Mouse (Mus musculus) layer of hippocampus, postnatal 36 days (tissue): ENCODE results near the gene Prss48. TPM values are rescaled to one million over a fixed set of nuclear protein-coding genes. Genes with fewer than 3 reads are reported as not detected.

Source experiments
- DNase-seq, 2 experiments: peaks; one replicate each; pipeline ENCODE4 v3.0.0; 2022
- total RNA-seq, 2 experiments: library from RNA; stranded (reverse); gene quantifications; 2 replicates each; pipeline ENCODE4 v1.2.3; 2021

Gene Prss48
- not detected for total RNA-seq

DNA sequence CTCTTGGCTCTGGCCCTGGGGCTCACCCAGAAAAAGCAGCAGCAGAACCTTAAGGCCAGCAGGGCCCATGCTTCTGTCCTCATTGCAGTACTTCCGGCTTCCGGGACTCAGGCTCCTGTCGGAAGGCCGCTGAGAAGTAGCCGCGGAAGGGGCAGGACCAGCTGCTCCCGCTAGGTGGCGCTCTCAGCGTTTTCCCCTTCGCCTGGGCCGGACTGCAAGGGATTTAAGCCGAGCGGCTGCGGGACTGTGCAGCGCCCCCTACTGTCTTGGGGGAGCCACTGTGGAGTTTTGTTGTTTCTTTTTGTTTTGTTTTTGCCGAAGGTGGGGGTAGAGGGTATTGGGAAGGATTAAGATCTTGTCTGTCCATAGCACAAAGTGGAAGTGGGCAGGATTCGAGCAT, at the start of gene Prss48:
Gene Prss48, minus strand, starts transcription at position 69 of the 400 bp plus-strand sequence.
- DNase-seq: no peak

GRCm38 (mm10) chr3:86049041-86049440, 46.8 kb upstream of the Prss48 start:
- no peak for DNase-seq

DNA sequence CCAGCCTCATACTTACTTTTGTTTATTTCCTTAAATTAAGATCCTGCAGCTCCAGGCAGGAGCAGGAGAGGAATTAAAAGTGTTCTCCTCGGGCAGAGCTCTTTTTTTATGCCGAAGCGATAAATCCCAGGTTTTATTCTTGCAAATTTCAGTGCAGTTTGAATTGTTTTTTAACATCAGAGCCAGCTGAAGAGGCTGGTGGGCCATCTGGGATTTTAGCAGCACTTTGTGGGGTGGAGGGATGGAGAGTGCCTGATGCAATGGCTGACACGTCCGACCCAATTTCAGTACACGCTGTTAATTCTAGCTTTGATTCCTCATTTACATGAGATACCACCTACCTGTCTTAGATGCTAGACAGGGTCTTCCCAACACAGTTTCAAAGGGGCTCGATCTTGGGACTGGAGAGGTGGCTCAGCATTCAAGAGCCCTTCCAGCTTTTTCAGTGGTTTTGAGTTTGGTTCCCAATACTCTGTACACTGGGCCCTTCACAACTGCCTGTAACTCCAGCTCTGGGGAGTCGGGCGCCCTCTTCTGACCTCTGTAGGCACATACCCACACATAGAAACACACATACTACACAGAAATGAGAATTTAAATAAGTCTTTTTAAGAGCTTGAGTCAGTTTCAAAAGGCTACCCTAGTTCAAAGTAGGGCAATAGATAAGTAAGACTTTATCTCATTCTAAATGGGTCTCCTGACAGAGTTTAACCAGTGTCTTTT, 45.6 kb upstream of the Prss48 start:
- peak; percentile 48 to 54 for DNase-seq

DNA sequence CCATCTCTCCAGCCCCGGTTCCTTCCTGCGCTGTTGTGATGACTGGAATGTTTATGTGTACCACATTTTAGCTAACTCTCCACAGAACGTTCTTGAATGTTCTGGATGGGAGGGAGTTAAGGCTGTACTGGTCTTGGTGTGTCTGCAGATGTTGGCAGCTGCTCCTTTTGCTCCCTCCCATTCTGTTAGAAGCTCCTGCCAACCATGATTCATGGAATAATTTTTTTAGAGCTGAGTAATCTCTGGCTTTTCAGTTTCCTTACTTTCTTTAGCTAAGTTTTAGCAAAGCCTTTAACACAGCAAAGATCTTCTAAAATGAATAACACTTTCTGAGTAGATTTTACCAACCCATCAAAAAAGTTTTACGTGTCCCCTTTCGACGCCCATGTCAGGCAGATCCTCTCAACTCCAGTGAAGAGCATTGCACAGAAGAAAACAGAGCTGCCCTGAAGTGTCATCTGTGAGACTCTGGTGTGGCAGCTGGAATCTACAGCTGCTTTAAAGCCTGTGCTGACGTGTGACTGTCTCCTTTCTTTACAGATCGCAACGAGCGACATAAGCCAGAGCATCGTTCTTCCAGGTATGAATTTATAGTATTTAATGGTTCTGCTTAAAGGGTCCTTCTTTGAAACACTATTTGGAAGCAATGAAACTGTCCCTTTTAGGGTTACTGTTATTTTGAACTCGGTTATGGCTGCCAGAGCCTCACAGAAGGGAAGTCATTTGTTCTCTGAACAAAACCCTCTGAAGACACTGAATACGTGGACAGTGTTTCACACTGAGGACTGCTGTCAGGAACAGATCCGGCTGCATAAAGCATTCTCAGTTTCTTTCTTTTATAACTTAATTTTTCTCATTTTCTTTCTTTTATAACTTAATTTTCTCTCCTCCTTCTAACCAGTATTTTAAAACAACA, 38.3 kb upstream of the Prss48 start:
- no peak for DNase-seq

DNA sequence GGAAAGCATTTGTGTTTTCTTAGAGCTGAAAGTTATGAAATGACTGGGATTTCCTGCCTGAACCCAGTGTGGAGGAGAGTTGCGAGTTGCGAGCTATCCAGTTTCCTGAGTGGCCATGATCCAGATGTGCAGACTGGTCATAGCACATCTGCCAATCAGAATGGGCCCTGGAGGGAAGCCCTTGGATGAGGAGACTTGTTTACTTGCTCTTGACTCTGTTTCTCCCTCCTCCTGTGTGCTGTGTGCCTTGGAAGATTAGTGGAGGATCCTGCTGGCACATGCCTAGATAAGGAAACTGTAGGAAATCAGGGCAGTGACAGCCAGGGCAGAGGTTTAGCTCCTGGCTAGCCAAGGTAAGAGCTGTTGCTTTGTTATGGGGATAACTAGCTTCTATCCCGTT, 36.4 kb upstream of the Prss48 start:
- no peak for DNase-seq

- no peak for DNase-seq
These were observed 35.7 kb upstream of the Prss48 start for GRCm38 (mm10) chr3:86037926-86038484.

DNA sequence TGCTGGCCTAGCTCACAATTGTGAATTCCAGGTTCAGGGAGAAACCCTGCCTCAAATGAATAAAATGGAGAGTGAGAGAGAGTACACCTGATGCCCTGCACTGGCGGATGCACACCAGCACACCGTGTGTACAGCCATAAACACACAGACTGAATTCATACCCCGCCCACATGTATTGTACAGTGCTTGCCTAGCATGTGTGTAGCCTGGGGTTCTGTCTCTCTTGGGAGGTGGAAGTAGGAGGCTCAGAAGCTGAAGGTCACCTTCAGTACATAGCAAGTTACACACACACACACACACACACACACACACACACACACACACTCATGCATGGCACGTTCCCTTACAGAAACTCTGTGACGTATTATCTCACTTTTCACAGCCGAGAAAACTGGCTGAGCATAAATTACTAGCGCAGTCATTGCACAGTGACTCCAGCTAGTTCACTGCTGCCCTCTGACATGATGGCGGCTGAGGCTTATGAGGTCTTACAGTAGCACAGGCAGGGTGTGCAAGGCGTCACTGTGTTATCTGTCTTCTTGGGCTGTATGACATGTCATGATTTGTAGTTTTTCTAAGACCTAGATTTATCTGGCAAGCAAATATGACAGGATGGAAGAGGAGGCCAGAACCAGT, 31.3 kb upstream of the Prss48 start:
- DNase-seq: no peak

DNA sequence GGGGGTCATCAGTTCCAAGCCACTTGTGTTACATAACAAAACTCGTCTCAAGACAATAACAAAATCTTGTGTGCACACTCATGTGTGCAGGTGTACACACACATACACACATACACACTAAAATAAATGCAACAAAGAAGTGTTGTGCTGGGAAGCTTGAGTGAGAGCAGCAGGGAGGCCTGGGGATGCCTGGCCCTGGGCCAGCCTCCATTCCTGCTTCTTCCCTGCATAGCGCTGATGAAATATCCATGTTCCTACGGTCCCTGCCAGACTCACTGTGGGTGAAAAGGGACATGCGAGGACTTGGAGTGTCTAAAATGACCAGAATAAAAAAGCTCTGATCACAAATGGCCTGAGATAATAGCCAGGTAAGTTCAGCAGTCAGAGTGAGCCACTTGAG, 28.3 kb upstream of the Prss48 start:
- DNase-seq: no peak

GRCm38 (mm10) chr3:86028658-86029375, 26.5 kb upstream of the Prss48 start:
- DNase-seq: no peak

DNA sequence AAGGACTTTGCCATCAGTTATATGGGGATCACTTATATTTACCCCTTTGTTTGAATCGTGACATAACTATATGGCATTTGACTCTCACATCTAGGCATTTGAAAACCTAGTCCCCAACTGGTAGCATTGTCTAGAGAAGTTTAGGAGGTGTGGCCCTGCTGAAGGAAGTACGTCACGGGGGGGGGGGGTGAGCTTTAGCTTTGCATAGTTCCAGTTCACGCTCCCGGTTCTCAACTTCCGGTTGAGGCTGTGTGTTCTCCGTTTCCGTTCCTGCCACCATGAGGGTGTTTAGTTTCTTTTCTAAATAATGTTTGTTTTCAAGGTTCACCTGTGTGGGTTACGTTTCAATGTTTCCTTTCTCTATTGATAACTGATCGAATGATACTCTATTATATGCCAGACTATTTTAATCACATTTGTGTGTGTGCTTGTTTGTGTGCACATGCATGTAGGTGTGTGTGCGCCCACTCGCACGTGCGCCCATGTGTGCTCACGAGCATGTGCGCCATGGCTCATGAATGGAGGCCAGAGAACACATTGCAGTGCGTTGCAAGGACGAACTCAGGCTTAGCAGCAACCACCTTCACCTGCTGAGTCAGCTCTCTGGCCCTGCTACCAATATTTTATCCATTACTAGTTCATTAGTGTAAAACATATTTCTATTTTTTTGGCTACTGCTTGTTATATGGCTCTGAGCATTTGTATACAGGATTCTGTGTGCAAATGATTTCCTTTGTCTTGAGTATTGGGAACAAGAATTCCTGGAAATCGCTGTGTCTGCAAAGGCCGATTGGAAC, 23.2 kb upstream of the Prss48 start:
- DNase-seq: no peak

DNA sequence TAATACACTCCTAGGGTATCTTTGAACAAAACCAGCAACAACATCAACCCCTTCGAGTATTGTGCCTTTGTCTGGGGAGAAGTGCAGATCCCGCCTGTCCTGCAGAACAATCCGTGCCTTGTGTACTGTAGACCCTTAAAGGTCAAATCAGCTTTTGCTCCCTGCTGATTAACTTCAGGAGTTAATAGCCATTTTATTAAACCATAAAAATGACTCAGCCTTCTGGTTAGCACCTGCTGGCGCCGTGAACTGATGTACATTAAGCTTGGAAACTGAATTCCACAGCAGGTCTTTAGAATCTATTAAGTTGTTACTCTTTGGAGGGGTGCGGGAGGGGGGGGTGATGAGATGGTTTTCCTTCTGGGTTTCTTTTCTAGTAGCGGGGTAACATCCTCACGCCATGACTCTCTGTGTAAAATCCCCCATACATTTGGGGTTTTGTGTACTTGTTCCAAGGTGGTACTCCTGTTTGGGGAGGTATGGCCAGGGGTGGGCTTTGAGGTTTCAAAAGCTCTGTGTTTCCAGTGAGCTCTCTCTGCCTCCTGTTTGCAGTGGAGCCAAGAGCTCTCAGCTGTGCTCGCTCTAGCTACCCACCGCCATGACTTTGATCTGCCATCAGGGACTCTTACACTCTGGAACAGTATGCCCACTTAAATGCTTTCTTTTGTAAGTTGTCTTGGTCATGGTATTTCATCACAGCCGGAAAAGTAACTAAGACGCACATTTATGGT, 21.9 kb upstream of the Prss48 start:
- no peak for DNase-seq

GRCm38 (mm10) chr3:86021651-86022050, 19.4 kb upstream of the Prss48 start:
- peak in 1 of 2 experiments; percentile 40 for DNase-seq

GRCm38 (mm10) chr3:86020921-86021650, 18.8 kb upstream of the Prss48 start:
- DNase-seq: no peak

DNA sequence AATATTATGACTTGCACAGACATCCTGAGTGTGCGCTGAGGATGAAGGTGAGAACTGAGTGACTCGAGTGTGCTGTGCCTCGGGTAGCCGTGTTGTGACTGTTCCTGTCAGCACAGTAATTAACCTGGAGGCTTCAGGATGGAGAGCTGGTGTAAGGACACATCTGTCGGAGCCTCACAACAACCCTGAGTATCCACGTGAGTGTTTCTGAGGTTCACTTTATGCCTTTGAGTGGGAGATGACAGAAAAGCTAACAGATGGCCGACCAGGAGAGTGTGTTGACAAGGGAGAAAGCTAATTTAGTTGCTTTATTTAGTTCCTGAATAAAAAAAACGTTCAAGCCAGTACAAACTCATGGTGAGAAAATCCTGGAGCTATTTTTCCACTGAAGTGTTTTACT, 15.2 kb upstream of the Prss48 start:
- DNase-seq: peak in 1 of 2 experiments; percentile 21

DNA sequence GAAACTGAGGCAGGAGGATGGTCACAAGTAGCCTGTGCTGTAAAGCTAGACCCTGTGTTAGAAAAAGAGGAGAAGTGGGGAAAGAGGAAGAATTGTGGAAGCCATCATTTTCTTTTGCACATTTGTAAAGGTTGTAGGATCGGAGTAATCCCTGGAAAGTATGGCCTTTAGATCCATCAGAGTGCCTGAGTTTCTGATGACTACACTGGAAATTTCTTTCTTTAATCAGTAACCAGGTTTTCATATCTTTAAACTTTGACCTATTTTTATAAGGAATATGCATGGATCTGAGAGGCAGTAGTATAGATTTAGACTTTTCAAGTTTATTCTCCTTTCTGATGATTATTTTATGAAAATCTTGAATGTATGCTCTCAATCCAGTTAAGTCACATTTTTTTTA, 14.7 kb upstream of the Prss48 start:
- no peak for DNase-seq

DNA sequence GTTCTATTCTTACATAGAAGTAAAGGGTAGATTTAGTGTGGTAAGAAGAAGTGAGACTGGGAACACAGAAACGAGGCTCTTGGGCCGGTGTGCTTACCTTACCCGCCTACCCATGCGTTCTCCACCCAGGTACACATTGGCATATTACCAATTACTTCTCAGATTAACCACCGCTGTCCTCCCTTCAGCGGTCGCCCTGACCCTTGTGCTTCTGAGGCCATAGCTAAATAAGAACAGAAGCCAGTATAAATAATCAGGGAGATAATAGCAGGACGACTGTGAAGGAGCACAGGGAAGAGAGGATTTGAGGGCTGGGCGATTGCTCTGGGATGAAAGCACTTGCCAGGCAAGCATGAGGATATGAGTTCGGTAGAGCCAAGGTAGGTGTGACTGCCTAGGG, 11.5 kb upstream of the Prss48 start:
- DNase-seq: no peak

- DNase-seq: no peak
These were observed 9.5 kb upstream of the Prss48 start for GRCm38 (mm10) chr3:86011833-86012232.

DNA sequence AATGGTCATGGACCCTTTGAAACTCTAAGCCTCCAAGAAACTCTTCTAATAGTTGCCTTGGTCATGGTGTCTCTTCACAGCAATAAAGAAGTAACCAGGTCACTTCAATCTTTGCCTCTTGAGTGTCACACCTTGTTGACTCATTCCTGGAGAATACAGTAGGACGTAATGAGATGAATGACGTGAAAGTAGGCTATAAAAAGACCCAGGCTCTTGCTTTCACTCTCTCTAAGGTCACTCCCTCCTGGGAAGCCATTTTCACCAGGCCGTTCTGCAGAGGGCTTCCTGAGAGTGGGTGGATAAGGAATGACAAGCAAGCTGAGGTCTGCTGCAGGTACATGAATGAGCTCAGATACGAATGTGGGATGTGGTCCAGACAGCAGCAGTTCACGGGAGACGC, 9.1 kb upstream of the Prss48 start:
- DNase-seq: no peak

- no peak for DNase-seq
These were observed 8.3 kb upstream of the Prss48 start for GRCm38 (mm10) chr3:86010618-86011017.

- no peak for DNase-seq
These were observed 2.5 kb upstream of the Prss48 start for GRCm38 (mm10) chr3:86004751-86005150.
